Mouse (Mus musculus) limb, embryonic 13.5 days (tissue): ENCODE results near the gene Atp8a1. TPM values are rescaled to one million over a fixed set of nuclear protein-coding genes. Genes with fewer than 3 reads are reported as not detected.

ENCODE experiments used
- ATAC-seq: fragments of 200-750 bp; cut with Nextera tagmentation; 2 replicates; pipeline ENCODE4 v1.8.0; 2017; ENCODE audit warnings: low read depth, moderate number of reproducible peaks, moderate TSS enrichment; ENCODE audit not compliant: low FRiP score
- H3K27ac ChIP-seq: fragments of 300-500 bp; sonication (generic); 2 replicates; pipeline ENCODE4 v1.5.1; 2015; ENCODE audit warnings: inconsistent platforms, mild to moderate bottlenecking, moderate library complexity
- H3K27me3 ChIP-seq: fragments of 300-500 bp; sonication (generic); 2 replicates; pipeline ENCODE4 v1.6.1; 2015; ENCODE audit warnings: mild to moderate bottlenecking, inconsistent platforms
- H3K36me3 ChIP-seq: fragments of 300-500 bp; sonication (generic); 2 replicates; pipeline ENCODE4 v1.6.1; 2015; ENCODE audit warnings: inconsistent platforms, mild to moderate bottlenecking, moderate library complexity
- H3K4me1 ChIP-seq: fragments of 300-500 bp; sonication (generic); 2 replicates; pipeline ENCODE4 v1.6.1; 2015; ENCODE audit warnings: inconsistent platforms
- H3K4me2 ChIP-seq: fragments of 300-500 bp; sonication (generic); replicated peaks from 2 replicates; pipeline ENCODE4 v1.6.1; 2015; ENCODE audit warnings: inconsistent platforms, mild to moderate bottlenecking, moderate library complexity
- H3K4me3 ChIP-seq: fragments of 300-500 bp; sonication (generic); 2 replicates; pipeline ENCODE4 v1.5.1; 2015; ENCODE audit warnings: moderate library complexity, mild to moderate bottlenecking, inconsistent platforms
- H3K9ac ChIP-seq: fragments of 300-500 bp; sonication (generic); 2 replicates; pipeline ENCODE4 v1.6.1; 2015; ENCODE audit warnings: mild to moderate bottlenecking, inconsistent platforms
- H3K9me3 ChIP-seq: fragments of 300-500 bp; sonication (generic); 2 replicates; pipeline ENCODE4 v1.6.1; 2016; ENCODE audit warnings: inconsistent platforms
- WGBS: fragments of 180-500 bp; shearing (Covaris S2); methylation state at CpG from one replicate; pipeline ENCODE4 v1.1.7; 2015; 5-methylcytosine and 5-hydroxymethylcytosine counted together
- polyA plus RNA-seq: library from polyadenylated mRNA; unstranded; fragments of >200 nt; fragmentation: Nextera tagmentation; extraction: Ambion mirVana; gene quantifications from 2 replicates; pipeline ENCODE4 v1.2.1, GENCODE M21; 2015

Atp8a1 gene
- polyA plus RNA-seq, 1 experiment from 2014 or later = 5.4 TPM

- Histone ChIP-seq H3K4me2 (peak overlapping the region; percentile 95), H3K4me1 (peaks cover 39% of the 10 kb centered on the region), H3K9me3 (no peaks in the 10 kb centered on the region), H3K27me3 (peaks cover 81% of the 10 kb centered on the region), H3K4me3 (peak overlapping the region; percentile 56), H3K36me3 (no peaks in the 10 kb centered on the region; the same call in 1 of the 2 replicates), H3K27ac (peak overlapping the region; percentile 52; the same call in 1 of the 2 replicates), H3K9ac (peak overlapping the region; percentile 67)
- ATAC-seq = no peak
- WGBS = under 1% methylated on average over 66 of the region's 66 CpGs
Measured at GRCm38 (mm10) chr5:67606916-67607803, 240.1 kb downstream of the Atp8a1 start.

- Histone ChIP-seq H3K9me3 (no peaks in the 10 kb centered on the region), H3K4me3 (no peak overlapping the region), H3K27me3 (peaks cover 78% of the 10 kb centered on the region), H3K9ac (no peak overlapping the region), H3K4me2 (no peak overlapping the region), H3K4me1 (peaks cover 39% of the 10 kb centered on the region), H3K27ac (no peak overlapping the region), H3K36me3 (no peaks in the 10 kb centered on the region)
- no peak for ATAC-seq
- WGBS = 8% methylated on average over 5 of the region's 5 CpGs
Measured at GRCm38 (mm10) chr5:67605951-67606350, 241.3 kb downstream of the Atp8a1 start.

DNA sequence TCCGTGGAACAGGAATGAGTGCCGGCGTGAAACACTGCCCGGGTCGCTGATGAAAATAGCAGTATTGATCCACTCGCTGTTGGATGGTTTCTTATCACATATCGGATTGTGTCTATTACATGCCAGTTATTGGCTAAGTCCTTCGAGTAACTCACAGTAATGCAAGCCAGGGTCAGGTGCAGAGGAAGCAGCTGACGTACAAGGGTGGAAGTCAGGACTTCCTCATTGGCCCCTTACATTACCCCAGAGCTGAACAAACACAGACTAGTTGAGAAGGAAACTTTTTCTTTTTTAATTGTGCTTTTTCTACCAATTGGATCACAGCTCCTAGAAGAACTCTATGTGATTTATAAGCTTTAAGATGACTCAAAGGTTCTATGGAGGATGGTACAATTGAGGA lies 247.3 kb downstream of the Atp8a1 start:
- Histone ChIP-seq H3K4me1 (peaks cover 9% of the 10 kb centered on the region; the same call in 1 of the 2 replicates), H3K4me3 (no peak overlapping the region), H3K36me3 (no peaks in the 10 kb centered on the region), H3K4me2 (no peak overlapping the region), H3K9ac (no peak overlapping the region), H3K27ac (no peak overlapping the region), H3K27me3 (peaks cover 37% of the 10 kb centered on the region), H3K9me3 (no peaks in the 10 kb centered on the region)
- 89% methylated on average over 9 of the region's 9 CpGs for WGBS
- no peak for ATAC-seq

- Histone ChIP-seq H3K36me3 (no peaks in the 10 kb centered on the region), H3K4me2 (no peak overlapping the region), H3K9me3 (no peaks in the 10 kb centered on the region), H3K27ac (no peak overlapping the region), H3K4me1 (peaks cover 11% of the 10 kb centered on the region; the same call in 1 of the 2 replicates), H3K4me3 (no peak overlapping the region), H3K9ac (no peak overlapping the region), H3K27me3 (peaks cover 10% of the 10 kb centered on the region)
- WGBS = 69% methylated on average over 7 of the region's 7 CpGs
- ATAC-seq = no peak
Measured at GRCm38 (mm10) chr5:67595629-67596028, 251.6 kb downstream of the Atp8a1 start.

- 66% methylated on average over 1 of the region's 1 CpGs for WGBS
- Histone ChIP-seq H3K9ac (no peak overlapping the region), H3K9me3 (no peaks in the 10 kb centered on the region), H3K4me2 (no peak overlapping the region), H3K4me3 (no peak overlapping the region), H3K4me1 (peaks cover 11% of the 10 kb centered on the region; the same call in 1 of the 2 replicates), H3K27ac (no peak overlapping the region), H3K27me3 (peaks cover 9% of the 10 kb centered on the region), H3K36me3 (no peaks in the 10 kb centered on the region)
- ATAC-seq = 0 out of 2 replicates have a peak, but pooled peaks have one; percentile 51
Measured at GRCm38 (mm10) chr5:67595070-67595469, 252.2 kb downstream of the Atp8a1 start.

- Histone ChIP-seq H3K4me3 (no peak overlapping the region), H3K27ac (no peak overlapping the region), H3K4me1 (no peaks in the 10 kb centered on the region), H3K27me3 (no peaks in the 10 kb centered on the region), H3K4me2 (no peak overlapping the region), H3K9me3 (no peaks in the 10 kb centered on the region), H3K9ac (no peak overlapping the region), H3K36me3 (no peaks in the 10 kb centered on the region)
- WGBS = 44% methylated on average over 6 of the region's 6 CpGs
- ATAC-seq = no peak
Measured at GRCm38 (mm10) chr5:67579725-67580633, 267.3 kb downstream of the Atp8a1 start.

GRCm38 (mm10) chr5:67575705-67576104 lies 271.5 kb downstream of the Atp8a1 start:
- Histone ChIP-seq H3K4me1 (no peaks in the 10 kb centered on the region), H3K9ac (no peak overlapping the region), H3K4me2 (no peak overlapping the region), H3K36me3 (no peaks in the 10 kb centered on the region), H3K4me3 (no peak overlapping the region), H3K9me3 (no peaks in the 10 kb centered on the region), H3K27me3 (no peaks in the 10 kb centered on the region; the same call in 1 of the 2 replicates), H3K27ac (no peak overlapping the region)
- ATAC-seq = no peak
- WGBS = 90% methylated on average over 2 of the region's 2 CpGs

- no peaks in the 10 kb centered on the region for H3K4me1 ChIP-seq
- H3K36me3 ChIP-seq = no peaks in the 10 kb centered on the region
- H3K4me3 ChIP-seq = no peak overlapping the region
- no peak for ATAC-seq
- H3K9me3 ChIP-seq = no peaks in the 10 kb centered on the region
- no peak overlapping the region for H3K4me2 ChIP-seq
- no peak overlapping the region for H3K27ac ChIP-seq
- H3K27me3 ChIP-seq = no peaks in the 10 kb centered on the region; the same call in 1 of the 2 replicates
- no peak overlapping the region for H3K9ac ChIP-seq
- WGBS = 79% methylated on average over 9 of the region's 9 CpGs
Measured at GRCm38 (mm10) chr5:67574039-67574438, 273.2 kb downstream of the Atp8a1 start.

GRCm38 (mm10) chr5:67572552-67573155 lies 274.6 kb downstream of the Atp8a1 start:
- Histone ChIP-seq H3K4me3 (no peak overlapping the region), H3K4me2 (no peak overlapping the region), H3K27ac (no peak overlapping the region), H3K36me3 (no peaks in the 10 kb centered on the region), H3K9me3 (no peaks in the 10 kb centered on the region), H3K9ac (no peak overlapping the region), H3K4me1 (no peaks in the 10 kb centered on the region), H3K27me3 (peaks cover 2% of the 10 kb centered on the region; the same call in 1 of the 2 replicates)
- no peak for ATAC-seq
- WGBS = 46% methylated on average over 6 of the region's 6 CpGs
